Mouse (Mus musculus) megakaryocyte-erythroid progenitor cell, adult 5-6 weeks (primary cell): Measurements from ENCODE around the gene Lrp2. TPM values are rescaled to one million over a fixed set of nuclear protein-coding genes. Genes with fewer than 3 reads are reported as not detected.
"Not testable (repeated sequence)": the region's sequence is repeated elsewhere in the genome, so short reads cannot be mapped to it uniquely, and the experiment has no call there.

Experiments
- ATAC-seq: replicated peaks from 2 replicates; pipeline ENCODE4 v1.8.0; 2016; ENCODE audit warnings: mild to moderate bottlenecking, inconsistent platforms; ENCODE audit not compliant: severe bottlenecking, poor library complexity, low FRiP score, low TSS enrichment
- total RNA-seq, 2 experiments: library from RNA; stranded (forward) in 1 of 2; stranded (reverse) in 1 of 2; fragments of 200-1000, 215-1000 nt in 1 of 2; fragments of >200 nt in 1 of 2; fragmentation: Nextera tagmentation in 1 of 2; gene quantifications; 2 replicates each; pipeline ENCODE4 v1.2.3; 2014 to 2017

The Lrp2 gene
- total RNA-seq, 2 experiments from 2014 or later: not detected

DNA sequence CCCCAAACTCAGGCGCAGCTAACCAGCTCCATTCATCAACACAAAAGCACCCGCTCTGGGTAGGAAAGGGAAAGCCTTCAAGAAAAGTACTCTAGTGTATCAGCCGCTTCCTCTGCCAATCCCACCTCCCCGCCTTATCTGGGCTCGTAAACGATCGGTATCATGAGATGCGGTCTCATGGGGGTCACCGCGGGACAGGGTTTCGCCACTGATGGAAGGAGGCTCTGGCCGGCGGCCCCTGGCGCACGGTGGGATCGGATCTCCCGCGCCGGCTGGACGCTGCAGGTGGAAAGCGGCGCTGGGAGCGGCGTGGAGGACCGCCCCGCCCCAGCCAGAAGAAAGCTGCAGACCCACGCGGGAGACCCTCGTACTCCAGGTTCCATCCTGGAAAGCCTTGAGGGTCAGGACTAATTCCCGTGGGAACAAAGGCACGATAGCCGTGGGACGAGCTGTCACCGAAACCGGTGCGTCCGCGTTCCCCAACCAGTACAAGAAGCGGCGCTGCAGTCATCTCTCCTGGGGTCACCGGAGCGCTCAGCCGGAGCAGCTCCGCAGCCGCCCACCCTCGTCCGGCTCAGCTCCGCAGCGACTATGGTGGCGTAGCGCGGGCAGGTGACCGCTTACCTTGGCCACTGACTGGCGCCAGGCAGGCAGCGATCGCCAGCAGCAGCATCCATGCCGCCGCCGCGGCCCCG is 527 bp downstream of the Lrp2 start:
- no peak for ATAC-seq

DNA sequence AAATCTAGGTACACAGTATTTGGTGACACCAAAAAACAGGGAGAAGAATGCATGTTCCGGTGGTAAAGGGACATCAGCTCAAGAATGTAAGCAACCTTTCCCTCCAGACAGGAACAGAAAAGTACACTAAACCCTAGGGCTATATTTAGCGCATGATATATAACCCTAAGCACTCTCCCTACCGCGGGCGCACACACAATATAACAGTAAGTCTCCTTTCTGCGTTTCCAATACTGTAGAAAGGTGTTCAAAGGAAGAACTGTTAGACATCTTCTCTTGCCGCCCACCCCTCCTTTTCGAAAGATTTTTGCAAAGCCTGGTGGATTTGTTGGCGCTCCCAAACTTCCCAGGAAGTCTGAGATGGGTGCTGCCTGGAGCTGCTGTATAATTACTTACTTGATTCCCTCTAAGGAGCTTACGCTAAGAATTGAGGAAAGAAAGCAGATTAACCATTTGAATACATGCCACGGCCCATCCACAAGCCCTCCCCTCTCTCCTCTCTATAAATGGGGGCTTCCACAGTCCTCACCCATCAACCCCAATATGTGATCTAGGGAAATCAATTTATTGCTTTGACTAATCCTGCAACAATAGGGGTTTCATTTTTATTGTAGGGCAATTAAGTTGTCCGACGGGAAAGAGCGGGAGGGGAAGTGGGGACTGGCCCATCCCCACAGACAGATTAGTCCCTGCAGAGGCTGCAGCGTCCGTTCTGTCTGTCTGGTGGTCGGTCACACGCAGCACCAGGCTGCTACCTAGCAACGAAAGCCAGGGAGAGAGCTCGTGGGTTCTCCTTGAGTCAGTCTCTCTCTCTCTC is 1.5 kb downstream of the Lrp2 start:
- no peak for ATAC-seq

DNA sequence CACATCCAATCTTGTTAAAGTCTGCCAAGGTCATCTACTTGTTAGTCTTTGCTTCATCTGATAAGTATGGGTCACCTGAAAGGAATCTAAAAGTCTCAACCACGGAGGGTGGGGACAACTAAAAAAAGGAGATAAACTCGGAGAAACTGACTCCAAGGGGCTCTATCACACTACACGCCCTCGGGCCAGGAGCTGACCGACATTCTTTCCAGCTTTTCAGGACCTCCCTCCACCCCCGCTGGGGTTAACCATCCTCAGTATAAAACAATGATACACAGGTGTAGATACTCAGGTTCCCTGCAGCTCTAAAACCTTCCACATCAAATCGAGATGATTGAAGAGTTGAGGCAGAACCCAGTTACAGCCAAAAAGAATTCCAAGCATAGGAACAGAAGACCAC is 3.0 kb downstream of the Lrp2 start:
- no peak for ATAC-seq

DNA sequence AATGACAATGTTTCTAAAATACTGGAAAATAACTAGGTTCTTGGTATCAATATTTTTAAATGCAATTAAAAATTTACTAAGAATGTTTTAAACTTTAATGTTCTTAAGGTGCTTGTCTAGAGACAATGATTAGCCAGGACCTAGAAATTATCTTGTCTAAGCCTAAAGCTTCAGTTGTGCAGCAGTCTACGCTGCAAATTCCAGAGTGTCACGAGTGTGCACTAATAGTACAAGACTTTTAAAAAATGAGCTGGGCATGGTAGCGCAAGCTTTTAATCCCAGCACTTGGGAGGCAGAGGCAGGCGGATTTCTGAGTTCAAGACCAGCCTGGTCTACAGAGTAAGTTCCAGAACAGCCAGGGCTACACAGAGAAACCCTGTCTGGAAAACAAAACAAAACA is 3.8 kb downstream of the Lrp2 start:
- not testable (repeated sequence) for ATAC-seq

DNA sequence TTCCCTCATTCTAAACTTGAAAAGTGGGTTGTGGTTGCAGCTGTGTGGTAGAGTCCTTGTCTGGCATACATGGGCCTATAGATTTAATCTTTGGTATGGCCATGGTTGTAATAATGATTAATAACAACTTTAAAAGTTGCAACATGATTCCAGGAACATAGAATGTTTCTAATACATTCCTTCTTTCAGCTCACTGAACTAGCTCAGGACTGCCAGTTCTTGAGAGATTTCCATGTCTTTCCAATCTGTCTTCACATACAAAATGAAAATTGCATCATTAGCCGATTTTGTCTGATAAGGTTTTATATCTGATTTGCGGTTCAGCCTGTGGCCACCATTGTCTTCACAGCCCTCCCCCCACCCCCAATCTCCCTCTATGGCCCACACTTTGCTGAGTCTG is 5.8 kb downstream of the Lrp2 start:
- ATAC-seq: no peak

DNA sequence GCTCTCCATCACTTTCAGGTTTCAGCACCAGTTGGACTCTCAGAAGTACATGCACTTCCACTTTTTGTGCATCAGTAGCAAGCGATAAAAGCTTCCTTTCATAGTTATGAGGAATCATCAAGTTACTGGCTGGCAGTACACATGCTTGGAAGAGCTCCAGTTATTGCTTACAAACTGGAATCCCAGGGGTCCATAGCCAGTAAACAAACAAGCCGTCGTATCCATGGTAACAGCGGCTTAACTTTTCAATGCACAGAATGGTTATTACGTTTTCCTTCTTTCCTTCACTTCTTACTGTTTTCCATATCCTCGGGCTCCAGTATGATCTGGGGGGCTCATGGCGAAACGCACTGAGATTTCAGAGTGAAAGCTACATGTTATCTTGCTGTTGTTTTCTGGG is 7.7 kb downstream of the Lrp2 start:
- no peak for ATAC-seq

DNA sequence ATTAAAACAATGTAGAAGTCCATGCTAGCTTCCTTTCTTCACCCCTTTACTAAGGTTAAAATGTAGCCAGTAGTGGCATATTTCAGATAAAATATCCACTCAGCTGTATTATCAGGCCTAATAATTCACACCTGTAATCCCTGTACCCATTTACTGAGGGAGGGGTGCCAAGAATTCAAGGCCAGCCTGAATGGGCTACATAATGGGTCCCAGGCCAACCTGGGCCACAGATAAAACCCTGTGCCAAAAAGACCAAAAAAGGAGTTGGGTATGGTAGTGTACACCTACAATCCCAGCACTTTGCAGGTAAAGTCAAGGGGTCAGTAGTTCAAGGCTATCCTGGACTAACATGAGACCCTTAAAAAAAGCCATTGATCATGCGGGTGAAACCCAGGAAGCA is 9.3 kb downstream of the Lrp2 start:
- ATAC-seq: no peak

DNA sequence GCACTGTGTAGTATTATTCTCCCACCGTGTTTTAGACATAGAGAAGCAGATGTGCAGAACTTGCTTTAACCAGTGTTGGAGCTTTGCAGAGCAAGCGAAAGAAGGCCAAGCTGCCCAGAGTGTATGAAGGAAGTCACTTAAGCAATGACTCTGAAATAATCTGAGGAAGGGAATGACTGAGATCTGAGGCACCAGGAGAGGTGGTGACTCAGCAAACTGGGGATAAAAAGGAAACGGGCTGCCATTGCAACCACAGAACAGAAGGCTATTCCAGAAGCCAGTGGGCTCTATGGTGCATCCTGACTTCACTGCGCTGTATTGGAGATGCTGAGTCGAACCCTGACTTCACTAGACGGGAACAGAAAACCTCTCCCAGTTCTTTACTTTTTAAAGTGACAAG is 10.9 kb downstream of the Lrp2 start:
- no peak for ATAC-seq

DNA sequence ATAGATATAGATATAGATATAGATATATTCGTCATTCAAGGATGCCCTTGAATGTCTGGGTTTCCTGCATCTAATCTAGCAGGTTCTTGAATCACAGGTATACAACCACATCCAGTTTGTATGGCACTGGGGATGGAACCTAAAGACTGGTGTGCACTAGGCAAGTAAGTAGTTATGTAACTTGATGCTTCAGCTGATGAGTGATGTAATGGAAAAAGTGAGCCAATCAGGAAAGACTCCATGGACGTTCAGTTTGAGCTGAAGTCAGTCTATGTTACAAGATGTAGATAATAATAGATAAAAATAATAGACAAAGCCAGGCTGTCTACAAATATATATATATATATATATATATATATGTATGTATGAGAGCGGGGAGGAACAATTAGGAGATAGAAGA is 11.6 kb downstream of the Lrp2 start:
- ATAC-seq: no peak

DNA sequence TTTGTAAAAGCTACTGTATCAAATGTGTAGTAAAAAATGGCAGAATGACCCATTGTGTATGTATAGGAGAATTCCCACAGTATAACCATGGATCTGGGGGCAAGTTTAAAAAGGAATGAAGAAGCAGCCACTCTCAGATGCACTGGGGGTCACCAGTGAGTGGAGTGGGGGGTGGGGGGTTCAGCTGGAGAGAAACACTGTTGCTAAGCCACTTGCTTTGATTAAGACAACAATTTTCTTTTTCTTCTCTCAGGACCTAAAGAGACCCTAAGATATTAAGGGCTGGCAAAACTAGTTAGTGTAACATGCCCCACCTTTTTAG is 12.2 kb downstream of the Lrp2 start:
- no peak for ATAC-seq

DNA sequence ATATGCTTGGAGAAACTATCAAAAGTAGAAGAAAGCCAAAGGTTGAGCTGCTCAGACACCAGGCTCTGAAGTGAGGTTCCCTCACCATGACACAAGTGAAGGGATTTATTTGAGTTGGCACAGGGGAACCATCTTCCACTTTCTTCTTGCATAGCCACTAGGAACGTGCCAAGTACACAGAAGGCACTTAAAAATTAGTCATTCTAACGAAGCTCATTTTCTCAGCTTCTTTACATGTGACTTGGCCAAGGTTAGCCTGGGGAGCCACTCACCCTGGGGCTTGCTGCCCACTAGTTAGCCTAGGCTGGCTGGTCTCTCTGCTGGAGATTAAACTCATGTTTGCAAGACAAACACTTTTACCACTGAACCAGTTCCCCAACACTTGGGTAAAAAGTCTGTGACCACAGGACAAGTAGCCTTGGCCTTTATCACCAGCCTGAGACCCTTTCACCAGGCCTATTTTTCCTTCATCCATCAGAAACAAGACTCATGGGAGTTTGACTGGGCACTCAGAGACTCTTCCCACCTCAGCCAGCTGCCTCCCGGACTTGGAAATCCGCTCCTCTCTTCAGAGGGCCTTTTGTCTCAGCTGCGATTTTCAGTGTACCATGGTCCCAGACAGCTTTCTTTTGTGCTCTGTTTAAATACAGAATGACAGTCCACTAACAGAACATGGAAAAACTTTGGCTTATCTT is 12.7 kb downstream of the Lrp2 start:
- no peak for ATAC-seq

DNA sequence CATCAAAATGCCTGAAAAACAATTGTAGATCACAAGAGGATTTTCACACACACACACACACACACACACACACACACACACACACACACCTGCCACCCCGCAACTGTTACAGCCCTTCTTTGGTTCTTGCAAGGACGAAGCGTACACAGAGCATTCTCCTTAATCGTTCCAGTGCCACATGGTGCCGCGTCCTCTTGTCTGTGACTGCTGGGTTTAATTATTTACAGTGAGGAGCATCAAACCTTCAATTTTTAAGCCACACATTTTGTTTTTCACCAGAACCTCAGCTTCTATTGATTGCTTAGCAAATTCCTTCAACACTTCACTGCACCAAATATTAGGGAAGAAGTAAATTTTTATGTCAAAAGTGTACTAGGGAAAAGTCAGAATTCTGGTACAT is 15.3 kb downstream of the Lrp2 start:
- ATAC-seq: no peak

DNA sequence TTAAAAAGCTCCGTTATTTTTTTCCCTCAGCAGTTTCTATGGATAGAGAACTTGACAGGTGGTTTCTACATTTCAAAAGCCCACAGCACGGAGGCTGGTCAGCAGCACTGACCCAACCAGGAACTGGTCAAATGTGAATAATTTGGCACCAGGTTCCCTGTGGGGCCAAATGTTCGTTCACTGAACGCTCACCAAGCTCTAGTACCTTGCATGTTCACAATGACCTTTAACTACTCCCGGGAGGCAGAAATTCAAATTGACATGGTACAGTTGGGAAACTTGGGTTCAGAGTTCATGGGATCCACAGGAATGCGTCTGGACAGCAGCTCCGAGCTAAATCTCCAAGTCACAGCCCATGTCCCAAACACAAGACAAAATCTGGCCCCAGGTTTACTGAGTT is 19.6 kb downstream of the Lrp2 start:
- ATAC-seq: no peak

DNA sequence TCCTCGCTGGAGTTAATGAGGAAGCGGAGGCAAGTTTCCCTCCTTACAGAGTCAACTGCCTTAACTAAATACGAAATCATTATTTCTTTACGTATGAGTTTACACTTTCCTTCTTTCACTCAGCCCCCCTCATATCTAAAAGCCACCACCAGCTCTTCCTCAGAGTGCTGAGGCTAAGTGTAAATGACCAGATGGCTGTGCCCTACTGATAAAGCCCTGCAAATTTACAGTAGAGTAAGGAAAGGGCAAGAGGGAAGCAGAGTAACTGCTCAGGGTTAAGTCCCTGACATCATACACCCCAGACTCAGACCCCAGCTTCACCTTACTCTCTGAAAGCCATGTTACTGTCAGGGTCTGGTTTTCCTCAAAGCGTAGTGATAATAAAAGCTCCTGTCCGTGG is 22.4 kb downstream of the Lrp2 start:
- ATAC-seq: peak; percentile 67

DNA sequence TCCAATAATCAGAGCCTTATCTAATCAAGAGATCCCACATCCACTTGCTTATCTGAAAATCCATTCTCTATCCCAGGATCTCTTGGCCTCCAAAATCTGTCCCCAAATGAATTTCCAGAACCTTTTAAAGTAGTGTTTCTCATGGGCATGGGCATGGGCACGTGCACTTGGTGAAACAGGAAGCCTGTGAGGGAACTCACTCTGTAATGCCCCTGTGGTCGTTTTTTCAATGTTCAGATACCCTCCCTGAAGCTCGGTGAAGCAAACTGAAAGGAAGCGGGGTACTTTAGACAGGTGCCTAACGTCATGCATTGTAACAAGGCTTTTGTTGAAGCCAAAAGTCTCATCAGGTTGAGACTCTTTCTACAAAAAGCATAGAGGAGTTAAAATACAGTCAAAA is 23.1 kb downstream of the Lrp2 start:
- ATAC-seq: no peak

DNA sequence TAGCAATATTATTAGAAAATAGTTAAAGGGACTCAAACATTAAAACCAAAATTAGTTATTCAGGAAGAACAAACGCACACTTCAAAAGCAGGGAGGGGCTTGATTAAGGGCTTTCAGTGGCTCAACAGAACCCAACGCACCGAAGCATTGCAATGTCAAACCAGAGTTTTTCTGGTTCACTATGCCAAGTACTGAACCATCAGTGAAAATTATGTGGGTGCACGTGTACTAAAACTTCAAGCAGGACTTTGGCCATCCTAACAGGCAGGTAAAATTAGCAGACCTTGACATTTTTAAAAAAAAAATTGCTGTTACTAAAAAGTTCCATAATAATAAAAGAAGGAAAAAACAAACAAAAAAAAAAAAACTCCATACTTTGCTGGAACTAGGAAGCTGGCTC is 25.6 kb downstream of the Lrp2 start:
- no peak for ATAC-seq

DNA sequence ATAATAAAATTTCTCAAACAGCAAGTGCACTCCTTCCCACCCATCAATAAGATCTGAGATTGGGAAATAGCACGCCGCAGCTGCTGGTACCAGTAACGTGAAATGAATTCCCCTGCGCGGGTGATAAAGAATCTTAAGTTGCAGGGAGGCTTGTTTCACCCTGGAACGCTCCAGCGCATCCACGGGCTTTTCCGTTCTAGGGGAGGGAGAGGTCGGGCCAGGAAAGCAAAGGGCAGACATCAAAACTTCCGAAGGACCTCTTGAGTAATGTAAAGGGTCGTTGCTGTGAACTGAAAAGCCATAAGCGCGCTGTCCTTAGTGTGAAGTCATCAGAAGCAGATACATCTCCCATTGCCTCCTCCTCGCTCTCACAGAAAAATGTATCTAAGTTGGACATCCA is 26.5 kb downstream of the Lrp2 start:
- no peak for ATAC-seq

DNA sequence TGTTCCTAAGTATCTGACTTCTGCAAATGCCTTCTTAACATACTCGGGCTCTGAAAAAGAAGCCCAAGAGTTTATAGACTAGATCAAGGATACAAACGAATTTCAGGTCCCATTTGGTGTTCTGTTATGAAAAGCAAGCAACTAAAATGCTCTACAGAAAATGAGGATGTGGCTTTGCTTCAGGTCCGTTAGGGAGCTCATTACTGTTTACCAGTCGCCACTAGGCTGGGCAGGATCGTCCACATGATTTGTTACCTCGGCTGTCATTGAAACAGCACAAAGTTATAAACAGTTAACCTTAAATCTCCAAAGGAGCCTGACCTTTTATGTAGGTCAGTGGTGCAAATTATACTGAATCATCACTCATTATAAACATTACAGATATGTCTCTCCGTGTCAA is 29.2 kb downstream of the Lrp2 start:
- no peak for ATAC-seq

DNA sequence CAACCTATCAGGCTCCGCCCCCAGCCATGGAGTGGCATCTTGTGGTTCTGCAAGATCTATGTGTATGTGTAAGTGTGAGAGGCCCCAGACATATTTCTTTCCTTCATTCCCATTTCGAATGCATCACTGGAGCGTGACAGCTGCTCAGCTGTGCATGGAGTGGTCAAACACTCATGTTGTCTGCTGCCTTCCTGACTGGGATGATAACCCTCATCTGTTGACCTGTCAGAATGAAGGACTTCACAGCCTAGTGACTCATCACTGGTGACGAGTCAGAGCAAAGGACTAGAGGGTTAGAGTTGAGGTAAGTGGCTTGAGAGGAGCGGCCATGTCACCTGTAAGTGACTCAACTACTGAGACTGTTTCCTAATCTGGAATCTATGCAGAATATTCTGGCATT is 34.2 kb downstream of the Lrp2 start:
- ATAC-seq: no peak

DNA sequence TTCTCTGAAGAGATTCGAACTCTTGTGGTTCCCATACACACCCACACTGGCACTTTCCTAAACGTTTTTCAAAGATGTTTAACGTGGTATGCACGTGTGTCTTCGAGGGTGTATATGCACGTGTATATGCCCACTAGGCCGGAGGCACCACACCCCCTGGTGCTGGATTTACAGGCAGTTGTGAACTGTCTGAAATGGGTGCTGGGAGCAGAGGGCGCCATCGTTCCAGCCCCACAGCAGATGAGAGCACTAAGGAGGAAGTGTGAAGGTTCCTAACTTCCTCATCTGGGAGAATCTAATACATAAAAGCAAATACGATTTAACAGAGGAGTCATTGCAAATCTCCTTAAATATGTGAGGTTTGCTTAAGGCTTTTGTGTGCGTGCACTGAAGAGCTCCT is 39.0 kb downstream of the Lrp2 start:
- no peak for ATAC-seq

DNA sequence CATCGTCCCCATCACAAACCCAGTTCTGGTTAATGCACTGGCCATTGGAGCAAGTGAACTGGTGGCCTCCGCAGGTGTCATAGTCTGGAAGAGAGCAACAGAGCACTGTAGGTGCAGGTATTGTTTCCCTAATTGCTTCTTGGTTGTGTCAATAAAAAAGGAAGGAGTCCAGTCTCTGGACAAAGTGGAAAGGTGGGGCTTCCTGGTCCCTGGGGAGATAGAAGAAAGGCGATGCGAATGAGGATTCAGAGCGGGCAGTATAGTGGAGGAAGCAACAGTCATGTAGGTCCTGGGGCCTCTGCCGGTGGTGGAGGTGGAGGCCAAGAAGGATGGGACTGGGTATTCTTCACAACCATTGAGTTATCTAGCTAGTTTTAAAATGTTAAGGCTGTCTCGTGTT is 49.8 kb downstream of the Lrp2 start:
- no peak for ATAC-seq
